Mouse (Mus musculus): Measurements from ENCODE around the gene Mrpl21.

The Mrpl21 gene

GRCm38 (mm10) chr19:3339187-3339586 is 56.5 kb downstream of the Mrpl21 start:
- in situ Hi-C loops (cut with MboI, MseI) = no loop called here

- in situ Hi-C loops (cut with MboI, MseI) = no loop called here
Observed at GRCm38 (mm10) chr19:3341021-3341420, 58.3 kb downstream of the Mrpl21 start.

Measured in T-helper 2 cell (primary cell).